Mouse (Mus musculus): ENCODE measurements around the gene Gm17455. TPM values are rescaled to one million over a fixed set of nuclear protein-coding genes. Genes with fewer than 3 reads are reported as not detected.

Gene Gm17455
- polyA plus RNA-seq, 1 experiment from 2014 or later: 0.72 TPM

GRCm38 (mm10) chr10:60430001-60430400, 30.5 kb downstream of the Gm17455 start:
- no peak overlapping the region for H3K4me3 ChIP-seq (ENCODE audit: low read length)
- H3K4me1 ChIP-seq (ENCODE audit: control insufficient read depth, insufficient read depth, low read length): no peaks in the 10 kb centered on the region
- H3K9me3 ChIP-seq (ENCODE audit: control insufficient read depth, low read length): no peaks in the 10 kb centered on the region
- no peaks in the 10 kb centered on the region for H3K36me3 ChIP-seq (ENCODE audit: control insufficient read depth, insufficient read depth, low read length)
- H3K4me2 ChIP-seq (ENCODE audit: low read depth, low read length): no peak overlapping the region
- no peaks in the 10 kb centered on the region for H3K27me3 ChIP-seq (replicated peaks; ENCODE audit: control insufficient read depth, insufficient read depth, low read length)
- ATAC-seq: no peak
- 72% methylated on average over 10 of the region's 10 CpGs for WGBS
- no peak overlapping the region for H3K9ac ChIP-seq (ENCODE audit: low read depth, low read length)
- no peak overlapping the region for H3K27ac ChIP-seq (ENCODE audit: low read length)

GRCm38 (mm10) chr10:60430591-60430990, 31.1 kb downstream of the Gm17455 start:
- Histone ChIP-seq H3K36me3 (ENCODE audit: control insufficient read depth, insufficient read depth, low read length) (no peaks in the 10 kb centered on the region), H3K27ac (ENCODE audit: low read length) (no peak overlapping the region), H3K9me3 (ENCODE audit: control insufficient read depth, low read length) (no peaks in the 10 kb centered on the region), H3K9ac (ENCODE audit: low read depth, low read length) (no peak overlapping the region), H3K4me3 (ENCODE audit: low read length) (no peak overlapping the region), H3K4me1 (ENCODE audit: control insufficient read depth, insufficient read depth, low read length) (no peaks in the 10 kb centered on the region), H3K27me3 (replicated peaks; ENCODE audit: control insufficient read depth, insufficient read depth, low read length) (no peaks in the 10 kb centered on the region), H3K4me2 (ENCODE audit: low read depth, low read length) (no peak overlapping the region)
- ATAC-seq: no peak
- 50% methylated on average over 6 of the region's 6 CpGs for WGBS

- H3K36me3 ChIP-seq (ENCODE audit: control insufficient read depth, insufficient read depth, low read length): no peaks in the 10 kb centered on the region
- no peak overlapping the region for H3K4me2 ChIP-seq (ENCODE audit: low read depth, low read length)
- H3K9ac ChIP-seq (ENCODE audit: low read depth, low read length): no peak overlapping the region
- H3K27me3 ChIP-seq (replicated peaks; ENCODE audit: control insufficient read depth, insufficient read depth, low read length): no peaks in the 10 kb centered on the region
- WGBS: 36% methylated on average over 4 of the region's 4 CpGs
- no peak for ATAC-seq
- no peak overlapping the region for H3K27ac ChIP-seq (ENCODE audit: low read length)
- no peaks in the 10 kb centered on the region for H3K4me1 ChIP-seq (ENCODE audit: control insufficient read depth, insufficient read depth, low read length)
- no peak overlapping the region for H3K4me3 ChIP-seq (ENCODE audit: low read length)
- no peaks in the 10 kb centered on the region for H3K9me3 ChIP-seq (ENCODE audit: control insufficient read depth, low read length)
Measured at GRCm38 (mm10) chr10:60432679-60433078, 33.2 kb downstream of the Gm17455 start.

- ATAC-seq: no peak
- 90% methylated on average over 4 of the region's 4 CpGs for whole genome bisulfite sequencing
Measured at GRCm38 (mm10) chr10:60442321-60442720, 42.8 kb downstream of the Gm17455 start.

GRCm38 (mm10) chr10:60443078-60443477, 43.6 kb downstream of the Gm17455 start:
- H3K4me1 ChIP-seq (ENCODE audit: control insufficient read depth, insufficient read depth, low read length): no peaks in the 10 kb centered on the region
- H3K9ac ChIP-seq (ENCODE audit: low read depth, low read length): no peak overlapping the region
- no peak overlapping the region for H3K27ac ChIP-seq (ENCODE audit: low read length)
- no peak for ATAC-seq
- no peaks in the 10 kb centered on the region for H3K27me3 ChIP-seq (replicated peaks; ENCODE audit: control insufficient read depth, insufficient read depth, low read length)
- no peak overlapping the region for H3K4me2 ChIP-seq (ENCODE audit: low read depth, low read length)
- no peak overlapping the region for H3K4me3 ChIP-seq (ENCODE audit: low read length)
- H3K9me3 ChIP-seq (ENCODE audit: control insufficient read depth, low read length): no peaks in the 10 kb centered on the region
- H3K36me3 ChIP-seq (ENCODE audit: control insufficient read depth, insufficient read depth, low read length): no peaks in the 10 kb centered on the region
- 0% methylated on average over 2 of the region's 2 CpGs for WGBS

More at GRCm38 (mm10) chr10:60442321-60442720, 42.8 kb downstream of the Gm17455 start:
- Histone ChIP-seq H3K9ac (ENCODE audit: low read depth, low read length) (no peak overlapping the region), H3K4me2 (ENCODE audit: low read depth, low read length) (no peak overlapping the region), H3K27me3 (replicated peaks; ENCODE audit: control insufficient read depth, insufficient read depth, low read length) (no peaks in the 10 kb centered on the region), H3K4me1 (ENCODE audit: control insufficient read depth, insufficient read depth, low read length) (no peaks in the 10 kb centered on the region), H3K27ac (ENCODE audit: low read length) (no peak overlapping the region), H3K9me3 (ENCODE audit: control insufficient read depth, low read length) (no peaks in the 10 kb centered on the region), H3K4me3 (ENCODE audit: low read length) (no peak overlapping the region), H3K36me3 (ENCODE audit: control insufficient read depth, insufficient read depth, low read length) (no peaks in the 10 kb centered on the region)

- Histone ChIP-seq H3K4me3 (ENCODE audit: low read length) (no peak overlapping the region), H3K27me3 (replicated peaks; ENCODE audit: control insufficient read depth, insufficient read depth, low read length) (no peaks in the 10 kb centered on the region), H3K36me3 (ENCODE audit: control insufficient read depth, insufficient read depth, low read length) (no peaks in the 10 kb centered on the region), H3K9me3 (ENCODE audit: control insufficient read depth, low read length) (no peaks in the 10 kb centered on the region), H3K27ac (ENCODE audit: low read length) (no peak overlapping the region), H3K4me2 (ENCODE audit: low read depth, low read length) (no peak overlapping the region), H3K4me1 (ENCODE audit: control insufficient read depth, insufficient read depth, low read length) (no peaks in the 10 kb centered on the region), H3K9ac (ENCODE audit: low read depth, low read length) (no peak overlapping the region)
- 61% methylated on average over 8 of the region's 8 CpGs for WGBS
- ATAC-seq: no peak
Measured at GRCm38 (mm10) chr10:60445031-60445593, 45.6 kb downstream of the Gm17455 start.

GRCm38 (mm10) chr10:60447186-60447585, 47.7 kb downstream of the Gm17455 start:
- WGBS: 74% methylated on average over 12 of the region's 12 CpGs
- no peaks in the 10 kb centered on the region for H3K36me3 ChIP-seq (ENCODE audit: control insufficient read depth, insufficient read depth, low read length)
- H3K4me1 ChIP-seq (ENCODE audit: control insufficient read depth, insufficient read depth, low read length): no peaks in the 10 kb centered on the region
- H3K4me3 ChIP-seq (ENCODE audit: low read length): no peak overlapping the region
- no peak overlapping the region for H3K27ac ChIP-seq (ENCODE audit: low read length)
- ATAC-seq: no peak
- H3K27me3 ChIP-seq (replicated peaks; ENCODE audit: control insufficient read depth, insufficient read depth, low read length): no peaks in the 10 kb centered on the region
- no peak overlapping the region for H3K9ac ChIP-seq (ENCODE audit: low read depth, low read length)
- no peaks in the 10 kb centered on the region for H3K9me3 ChIP-seq (ENCODE audit: control insufficient read depth, low read length)
- no peak overlapping the region for H3K4me2 ChIP-seq (ENCODE audit: low read depth, low read length)

Other genes starting within 250 kb of the Gm17455 start
- gene Chst3, start 180.5 kb upstream of the Gm17455 start, polyA plus RNA-seq (2015; fragmentation: Nextera tagmentation; extraction: Ambion mirVana): 1.3 and 1.4 TPM in 2 replicates
- 178 and 187 TPM in 2 replicates for gene Psap, start 122.1 kb upstream of the Gm17455 start, polyA plus RNA-seq (2015; fragmentation: Nextera tagmentation; extraction: Ambion mirVana)
- gene Vsir, start 52.9 kb upstream of the Gm17455 start, polyA plus RNA-seq (2015; fragmentation: Nextera tagmentation; extraction: Ambion mirVana): 10.3 and 11.2 TPM in 2 replicates

All from intestine, embryonic 16.5 days (tissue).